Mouse (Mus musculus): ENCODE data around the gene Sox3. TPM values are rescaled to one million over a fixed set of nuclear protein-coding genes. Genes with fewer than 3 reads are reported as not detected.

Gene Sox3
- total RNA-seq (2014; fragmentation: Nextera tagmentation) (not detected in 2 replicates), total RNA-seq (2017) (not detected in 2 replicates), polyA plus RNA-seq (2012) (not detected in 2 replicates)

DNA sequence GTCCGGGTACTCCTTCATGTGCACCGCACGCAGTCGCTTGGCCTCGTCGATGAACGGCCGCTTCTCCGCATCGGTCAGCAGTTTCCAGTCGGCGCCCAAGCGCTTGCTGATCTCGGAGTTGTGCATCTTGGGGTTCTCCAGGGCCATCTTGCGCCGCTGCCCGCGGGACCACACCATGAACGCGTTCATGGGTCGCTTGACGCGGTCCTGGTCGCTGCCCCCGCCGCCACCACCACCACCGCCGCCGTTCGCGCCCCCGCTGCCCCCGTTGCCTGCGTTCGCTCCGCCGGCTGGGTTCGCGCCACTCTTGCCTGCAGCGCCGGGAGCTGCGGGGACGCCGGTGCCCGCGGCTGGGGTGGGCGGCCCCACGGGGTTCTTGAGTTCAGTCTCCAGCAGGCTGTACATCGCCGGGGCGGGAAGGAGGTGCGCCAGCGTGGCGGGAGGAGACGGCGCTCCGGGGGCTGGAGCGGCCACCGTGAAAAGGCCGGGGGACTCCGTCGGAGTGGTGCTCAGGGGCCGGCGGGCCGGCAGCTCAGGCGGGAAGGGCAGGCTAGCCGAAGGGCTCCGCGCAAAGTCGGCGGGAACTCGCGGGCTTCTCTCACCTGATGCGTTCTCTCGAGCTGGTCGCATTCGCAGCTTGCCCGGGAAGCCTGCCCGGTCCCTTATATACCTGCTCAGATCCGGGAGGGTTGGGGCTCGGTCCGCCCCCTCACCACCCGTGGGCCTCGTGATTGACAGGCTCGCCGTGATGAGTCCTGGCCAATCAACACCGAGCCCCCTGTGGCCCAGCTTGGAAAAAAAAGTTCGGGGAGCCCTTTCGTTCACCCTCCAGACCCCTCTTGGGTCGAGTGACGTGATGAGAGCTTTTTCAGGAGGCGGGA, at the start of gene Sox3:
Gene Sox3, minus strand, starts transcription at position 630 of the 881 bp plus-strand sequence.
- no peak within 1 kb of the TSS for H3K4me3 ChIP-seq (ENCODE audit: low read depth, low read length)
- no peak for ATAC-seq (ENCODE audit: extremely low read depth, insufficient number of reproducible peaks, low FRiP score, poor library complexity, severe bottlenecking)
- no peaks in the 10 kb centered on the region for H3K36me3 ChIP-seq (replicated peaks)
- peaks cover 34% of the 10 kb centered on the region for H3K9me3 ChIP-seq (replicated peaks)
- DNase-seq (ENCODE audit: low spot score): no peak
- H3K4me1 ChIP-seq (ENCODE audit: insufficient read depth, low read depth, low read length): no peaks in the 10 kb centered on the region
- no peaks in the 10 kb centered on the region for H3K27me3 ChIP-seq (ENCODE audit: insufficient read depth, low read length)
- no peak for TF ChIP-seq GATA2 (IDR thresholded peaks at IDR 0.05; ENCODE audit: borderline replicate concordance, low read depth, low read length)
- TF ChIP-seq POLR2AphosphoS5 (IDR thresholded peaks at IDR 0.05; ENCODE audit: insufficient replicate concordance, low read depth, low read length): no peak
- no peak for TF ChIP-seq GATA1 (IDR thresholded peaks at IDR 0.05; ENCODE audit: borderline replicate concordance, low read length)

DNA sequence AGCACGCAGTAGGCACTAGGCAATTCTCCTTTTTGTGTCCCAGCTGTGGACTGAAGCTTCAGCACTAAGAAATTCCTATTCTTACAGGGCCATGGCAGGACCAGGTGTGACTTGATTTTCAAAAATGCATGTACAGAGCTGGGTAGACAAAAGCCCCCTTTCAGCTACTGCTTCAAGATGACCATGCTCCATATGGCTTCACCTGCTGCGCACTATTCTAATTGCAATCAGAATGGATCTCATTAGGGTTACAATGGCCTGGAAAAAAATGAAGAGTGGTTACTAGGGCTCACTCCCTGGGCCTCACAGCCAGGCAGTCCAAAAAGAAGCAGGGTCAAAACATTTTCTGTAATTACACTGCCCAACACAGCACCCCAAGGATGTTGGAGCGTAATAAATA, 47.0 kb upstream of the Sox3 start:
- H3K4me1 ChIP-seq (ENCODE audit: insufficient read depth, low read depth, low read length): no peaks in the 10 kb centered on the region
- TF ChIP-seq CTCF (IDR thresholded peaks at IDR 0.05; ENCODE audit: low read depth, low read length): no peak
- no peak for TF ChIP-seq POLR2AphosphoS5 (IDR thresholded peaks at IDR 0.05; ENCODE audit: insufficient replicate concordance, low read depth, low read length)
- TF ChIP-seq GATA1 (IDR thresholded peaks at IDR 0.05; ENCODE audit: borderline replicate concordance, low read length): no peak
- TF ChIP-seq GATA2 (IDR thresholded peaks at IDR 0.05; ENCODE audit: borderline replicate concordance, low read depth, low read length): no peak
- no peak for TF ChIP-seq TAL1 (conservative IDR thresholded peaks at IDR 0.05; ENCODE audit: low read depth, low read length)
- no peaks in the 10 kb centered on the region for H3K27me3 ChIP-seq (ENCODE audit: insufficient read depth, low read length)
- no peaks in the 10 kb centered on the region for H3K9me3 ChIP-seq (replicated peaks)
- DNase-seq (ENCODE audit: low spot score): no peak
- no peak for ATAC-seq (ENCODE audit: extremely low read depth, insufficient number of reproducible peaks, low FRiP score, poor library complexity, severe bottlenecking)
- H3K36me3 ChIP-seq (replicated peaks): no peaks in the 10 kb centered on the region
- H3K4me3 ChIP-seq (ENCODE audit: low read depth, low read length): no peak overlapping the region

DNA sequence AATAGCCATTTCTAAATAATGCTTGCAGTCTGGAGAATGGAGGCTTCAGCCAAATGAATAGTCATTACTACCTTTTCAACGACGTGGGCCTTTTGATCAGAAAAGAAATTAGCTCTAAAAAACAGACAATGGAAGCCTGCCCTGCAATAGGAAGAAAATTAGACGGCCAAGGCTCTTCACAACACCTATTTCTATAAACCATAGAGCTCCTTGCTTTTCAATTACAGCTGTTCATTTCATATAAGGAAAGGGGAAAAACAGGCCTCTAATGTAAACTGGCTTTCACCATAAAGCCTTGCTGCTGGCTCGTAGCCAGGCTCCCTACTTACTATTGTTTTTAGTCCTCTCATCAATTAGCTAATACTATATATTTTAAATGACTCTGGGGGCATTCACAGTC, 6.3 kb upstream of the Sox3 start:
- TF ChIP-seq GATA2 (IDR thresholded peaks at IDR 0.05; ENCODE audit: borderline replicate concordance, low read depth, low read length): no peak
- TF ChIP-seq POLR2AphosphoS5 (IDR thresholded peaks at IDR 0.05; ENCODE audit: insufficient replicate concordance, low read depth, low read length): no peak
- no peak for TF ChIP-seq TAL1 (conservative IDR thresholded peaks at IDR 0.05; ENCODE audit: low read depth, low read length)
- TF ChIP-seq GATA1 (IDR thresholded peaks at IDR 0.05; ENCODE audit: borderline replicate concordance, low read length): no peak
- no peak for TF ChIP-seq CTCF (IDR thresholded peaks at IDR 0.05; ENCODE audit: low read depth, low read length)
- ATAC-seq (ENCODE audit: extremely low read depth, insufficient number of reproducible peaks, low FRiP score, poor library complexity, severe bottlenecking) (no peak), DNase-seq (ENCODE audit: low spot score) (no peak)
- 0 out of 2 replicates have a peak, but pooled peaks cover 3% of the 10 kb centered on the region for H3K9me3 ChIP-seq (replicated peaks)
- no peaks in the 10 kb centered on the region for H3K4me1 ChIP-seq (ENCODE audit: insufficient read depth, low read depth, low read length)
- H3K27me3 ChIP-seq (ENCODE audit: insufficient read depth, low read length): no peaks in the 10 kb centered on the region
- no peak overlapping the region for H3K4me3 ChIP-seq (ENCODE audit: low read depth, low read length)
- H3K36me3 ChIP-seq (replicated peaks): no peaks in the 10 kb centered on the region

DNA sequence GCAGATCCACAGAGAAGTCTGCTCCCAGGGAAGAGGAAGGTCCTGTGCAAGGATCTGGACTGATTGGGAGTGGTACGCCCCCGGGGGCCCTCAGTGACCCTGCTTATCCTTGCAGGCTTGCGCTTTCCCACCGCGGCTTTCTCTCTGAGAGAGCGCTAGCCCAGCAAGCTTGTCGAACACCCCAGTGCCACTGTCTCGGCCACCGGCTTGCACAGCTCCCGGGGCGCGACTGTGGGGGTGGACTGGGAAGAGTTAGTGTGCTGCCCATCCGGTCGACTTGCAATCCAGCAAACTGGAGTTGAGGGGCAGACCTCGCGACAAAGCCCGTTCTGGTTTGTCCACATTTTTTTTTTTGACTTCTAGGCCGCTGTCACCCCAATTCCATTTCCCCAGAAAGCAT, 5.4 kb upstream of the Sox3 start:
- peaks cover 8% of the 10 kb centered on the region for H3K9me3 ChIP-seq (replicated peaks)
- H3K4me3 ChIP-seq (ENCODE audit: low read depth, low read length): no peak overlapping the region
- DNase-seq (ENCODE audit: low spot score): no peak
- no peaks in the 10 kb centered on the region for H3K4me1 ChIP-seq (ENCODE audit: insufficient read depth, low read depth, low read length)
- ATAC-seq (ENCODE audit: extremely low read depth, insufficient number of reproducible peaks, low FRiP score, poor library complexity, severe bottlenecking): no peak
- H3K27me3 ChIP-seq (ENCODE audit: insufficient read depth, low read length): no peaks in the 10 kb centered on the region
- no peaks in the 10 kb centered on the region for H3K36me3 ChIP-seq (replicated peaks)
- TF ChIP-seq CTCF (IDR thresholded peaks at IDR 0.05; ENCODE audit: low read depth, low read length) (no peak), GATA1 (IDR thresholded peaks at IDR 0.05; ENCODE audit: borderline replicate concordance, low read length) (no peak), POLR2AphosphoS5 (IDR thresholded peaks at IDR 0.05; ENCODE audit: insufficient replicate concordance, low read depth, low read length) (no peak), TAL1 (conservative IDR thresholded peaks at IDR 0.05; ENCODE audit: low read depth, low read length) (no peak), GATA2 (IDR thresholded peaks at IDR 0.05; ENCODE audit: borderline replicate concordance, low read depth, low read length) (no peak)

DNA sequence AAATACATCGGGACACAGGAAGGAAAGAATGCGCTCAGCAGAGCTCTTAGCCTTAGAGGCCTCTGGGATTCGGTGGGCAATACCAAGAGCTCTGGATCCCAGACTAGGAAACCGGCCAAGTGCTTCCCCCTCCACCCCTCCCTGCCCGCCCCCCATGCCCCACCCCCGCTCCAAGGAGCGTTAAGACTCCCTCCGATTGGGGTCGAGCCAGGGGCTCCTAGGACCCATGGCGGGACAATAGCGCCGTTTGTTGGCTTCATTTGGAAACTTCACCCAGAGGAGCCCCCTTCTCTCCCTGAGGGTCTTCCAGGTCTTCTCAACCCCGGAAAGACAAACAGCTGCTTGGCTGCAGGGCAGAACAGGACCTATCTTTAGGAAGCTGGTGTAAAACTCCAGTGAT, 3.1 kb upstream of the Sox3 start:
- DNase-seq (ENCODE audit: low spot score): no peak
- H3K4me3 ChIP-seq (ENCODE audit: low read depth, low read length): no peak overlapping the region
- no peaks in the 10 kb centered on the region for H3K4me1 ChIP-seq (ENCODE audit: insufficient read depth, low read depth, low read length)
- H3K9me3 ChIP-seq (replicated peaks): peaks cover 28% of the 10 kb centered on the region
- TF ChIP-seq POLR2AphosphoS5 (IDR thresholded peaks at IDR 0.05; ENCODE audit: insufficient replicate concordance, low read depth, low read length) (no peak), GATA1 (IDR thresholded peaks at IDR 0.05; ENCODE audit: borderline replicate concordance, low read length) (no peak), TAL1 (conservative IDR thresholded peaks at IDR 0.05; ENCODE audit: low read depth, low read length) (no peak), GATA2 (IDR thresholded peaks at IDR 0.05; ENCODE audit: borderline replicate concordance, low read depth, low read length) (no peak), CTCF (IDR thresholded peaks at IDR 0.05; ENCODE audit: low read depth, low read length) (no peak)
- no peaks in the 10 kb centered on the region for H3K27me3 ChIP-seq (ENCODE audit: insufficient read depth, low read length)
- H3K36me3 ChIP-seq (replicated peaks): no peaks in the 10 kb centered on the region
- ATAC-seq (ENCODE audit: extremely low read depth, insufficient number of reproducible peaks, low FRiP score, poor library complexity, severe bottlenecking): no peak

DNA sequence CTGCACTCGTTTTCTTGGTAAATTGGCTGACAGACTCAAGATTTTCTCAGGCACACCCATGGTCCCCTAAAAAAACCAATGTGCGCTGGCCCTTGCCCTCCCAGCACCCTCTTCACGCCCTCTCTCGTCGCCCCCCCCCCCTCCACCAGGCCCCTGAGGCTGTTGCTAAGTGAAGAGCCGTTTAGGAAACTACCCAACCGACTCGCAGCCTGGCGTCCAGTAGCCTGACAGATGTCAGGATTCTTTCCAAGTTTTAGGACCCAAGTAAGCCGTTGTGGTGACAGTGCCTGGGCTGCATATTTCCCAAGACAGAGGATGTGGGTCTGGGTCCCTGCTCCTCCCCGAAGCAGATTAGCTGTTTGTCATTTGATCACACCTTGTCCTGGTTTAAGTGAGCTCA, 2.2 kb upstream of the Sox3 start:
- ATAC-seq (ENCODE audit: extremely low read depth, insufficient number of reproducible peaks, low FRiP score, poor library complexity, severe bottlenecking): no peak
- H3K36me3 ChIP-seq (replicated peaks): no peaks in the 10 kb centered on the region
- TF ChIP-seq GATA2 (IDR thresholded peaks at IDR 0.05; ENCODE audit: borderline replicate concordance, low read depth, low read length) (no peak), TAL1 (conservative IDR thresholded peaks at IDR 0.05; ENCODE audit: low read depth, low read length) (no peak), CTCF (IDR thresholded peaks at IDR 0.05; ENCODE audit: low read depth, low read length) (no peak)
- H3K9me3 ChIP-seq (replicated peaks): peaks cover 31% of the 10 kb centered on the region
- no peak overlapping the region for H3K4me3 ChIP-seq (ENCODE audit: low read depth, low read length)
- H3K27me3 ChIP-seq (ENCODE audit: insufficient read depth, low read length): no peaks in the 10 kb centered on the region
- H3K4me1 ChIP-seq (ENCODE audit: insufficient read depth, low read depth, low read length): no peaks in the 10 kb centered on the region
- no peak for DNase-seq (ENCODE audit: low spot score)
